ENCODE assay signal across 19 mouse cellular contexts in the genomic region with DNA sequence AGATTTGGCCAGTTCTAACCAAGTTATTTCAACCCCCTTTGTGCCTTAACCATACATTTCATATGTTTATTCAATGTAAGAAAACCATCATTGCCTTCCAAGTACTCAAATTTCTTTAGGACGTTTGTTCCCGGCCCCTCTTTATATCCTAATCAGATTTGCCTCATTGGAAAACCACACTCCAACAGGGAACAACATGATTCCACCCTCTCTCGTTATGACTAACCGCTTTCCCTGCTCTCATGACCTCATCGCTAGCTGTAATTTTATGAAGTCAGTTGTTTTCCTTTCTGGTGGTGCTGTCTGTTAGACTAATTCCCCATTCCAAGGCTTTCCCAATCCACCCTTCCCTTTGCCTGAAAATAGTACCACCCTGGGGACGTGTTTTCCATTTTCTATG.
DNase-seq lines count a peak whose midpoint lies in the region; ATAC-seq and TF ChIP-seq lines count a peak whose summit lies in the region.
"Had no signal": no experiment of that assay in that cellular context is flagged by ENCODE, and none has a peak within 500 bp of the region (broad histone marks: within the 10 kb centered on the region; RNA-seq: fewer than 3 reads in every experiment).

No protein-coding gene starts in this region.

- WGBS in embryonic facial prominence, embryonic 14.5 days = 43% methylated on average over 6 of the region's 6 CpGs
- WGBS in embryonic facial prominence, embryonic 15.5 days = 48% methylated on average over 6 of the region's 6 CpGs

- intact Hi-C loops in gastrocnemius, adult 2 months (cut with DNase I) = no loop called here

- no peak overlapping the region for H3K4me3 ChIP-seq in gastrocnemius, adult 2 months
- no peak overlapping the region for H3K4me3 ChIP-seq in embryonic facial prominence, embryonic 14.5 days (ENCODE audit: low read depth, low read length)
- H3K4me3 ChIP-seq in embryonic facial prominence, embryonic 15.5 days (replicated peaks) = no peak overlapping the region
- no peak overlapping the region for H3K4me3 ChIP-seq in myocyte
- H3K4me3 ChIP-seq: forebrain, embryonic 12.5 days; heart, embryonic 12.5 days; hindbrain, embryonic 10.5 days; intestine, embryonic 15.5 days had no signal

- no peak overlapping the region for H3K4me2 ChIP-seq in embryonic facial prominence, embryonic 14.5 days (ENCODE audit: low read depth, low read length)
- no peak overlapping the region for H3K4me2 ChIP-seq in embryonic facial prominence, embryonic 15.5 days (replicated peaks)
- H3K4me2 ChIP-seq in myocyte (ENCODE audit: low read depth) = peak overlapping the region; percentile 55
- H3K4me2 ChIP-seq: forebrain, embryonic 12.5 days; heart, embryonic 12.5 days; hindbrain, embryonic 14.5 days; intestine, embryonic 15.5 days had no signal

- peak overlapping the region; percentile 5; the same call in 1 of the 2 replicates for H3K27ac ChIP-seq in gastrocnemius, adult 2 months
- H3K27ac ChIP-seq in embryonic facial prominence, embryonic 14.5 days (replicated peaks; ENCODE audit: low read depth, low read length) = no peak overlapping the region; the same call in 1 of the 2 replicates
- no peak overlapping the region for H3K27ac ChIP-seq in embryonic facial prominence, embryonic 15.5 days (replicated peaks)
- H3K27ac ChIP-seq: forebrain, embryonic 12.5 days; hindbrain, embryonic 10.5 days; hindbrain, embryonic 14.5 days; intestine, embryonic 15.5 days had no signal

- no peak overlapping the region for H3K9ac ChIP-seq in embryonic facial prominence, embryonic 14.5 days (ENCODE audit: low read depth, low read length)
- H3K9ac ChIP-seq in embryonic facial prominence, embryonic 15.5 days = no peak overlapping the region
- H3K9ac ChIP-seq: forebrain, embryonic 12.5 days; heart, embryonic 12.5 days; hindbrain, embryonic 14.5 days; intestine, embryonic 15.5 days had no signal

- no peak overlapping the region for H3ac ChIP-seq in myocyte (ENCODE audit: control insufficient read depth, insufficient read length)

- TF ChIP-seq CTCF in gastrocnemius, adult 2 months (IDR thresholded peaks at IDR 0.05) = no peak

- TF ChIP-seq POLR2A in myocyte (IDR thresholded peaks at IDR 0.05; ENCODE audit: insufficient read length, low read depth) = no peak

- no peaks in the 10 kb centered on the region for H3K9me3 ChIP-seq in embryonic facial prominence, embryonic 14.5 days (ENCODE audit: control insufficient read depth, low read length)
- H3K9me3 ChIP-seq in embryonic facial prominence, embryonic 15.5 days (replicated peaks) = no peaks in the 10 kb centered on the region
- H3K9me3 ChIP-seq: forebrain, embryonic 12.5 days; heart, embryonic 12.5 days; hindbrain, embryonic 10.5 days; intestine, embryonic 15.5 days had no signal

- no peaks in the 10 kb centered on the region for H3K4me1 ChIP-seq in embryonic facial prominence, embryonic 14.5 days (ENCODE audit: control insufficient read depth, insufficient read depth, low read length)
- H3K4me1 ChIP-seq in embryonic facial prominence, embryonic 15.5 days = no peaks in the 10 kb centered on the region
- H3K4me1 ChIP-seq: forebrain, embryonic 12.5 days; heart, embryonic 12.5 days; hindbrain, embryonic 10.5 days; intestine, embryonic 15.5 days had no signal

- no peaks in the 10 kb centered on the region for H3K27me3 ChIP-seq in embryonic facial prominence, embryonic 14.5 days (replicated peaks; ENCODE audit: control insufficient read depth, insufficient read depth, low read length)
- no peaks in the 10 kb centered on the region for H3K27me3 ChIP-seq in embryonic facial prominence, embryonic 15.5 days
- H3K27me3 ChIP-seq in myocyte (ENCODE audit: control insufficient read depth, insufficient read depth, insufficient read length) = no peaks in the 10 kb centered on the region
- H3K27me3 ChIP-seq: forebrain, embryonic 12.5 days; heart, embryonic 12.5 days; intestine, embryonic 15.5 days had no signal

- peak; percentile 72 for ATAC-seq in embryonic facial prominence, embryonic 14.5 days (ENCODE audit: low read depth)
- peak; percentile 80 for ATAC-seq in embryonic facial prominence, embryonic 15.5 days (ENCODE audit: insufficient number of reproducible peaks, low FRiP score, low TSS enrichment, low read depth)
- ATAC-seq: forebrain, embryonic 16.5 days; intestine, embryonic 15.5 days had no signal

- DNase-seq in gastrocnemius, adult 2 months = no peak
- DNase-seq in gastrocnemius, postnatal 25 days = no peak
- DNase-seq in embryonic facial prominence, embryonic 14.5 days (ENCODE audit: low spot score) = peak; percentile 80
- DNase-seq in natural killer cell, adult 2 months (ENCODE audit: low spot score in 2 of 2) = no peak
- no peak for DNase-seq in frontal cortex, postnatal 10 days (ENCODE audit: low spot score in 2 of 2)
- DNase-seq: adrenal gland, adult 2 months; adrenal gland, postnatal 36 days; cerebellum, adult 2 months; cerebellum, postnatal 10 days; gastrocnemius, postnatal 10 days; kidney, adult 18-20 months had no signal

- H3K36me3 ChIP-seq in embryonic facial prominence, embryonic 14.5 days (ENCODE audit: control insufficient read depth, insufficient read depth, low read length) = no peaks in the 10 kb centered on the region
- H3K36me3 ChIP-seq in embryonic facial prominence, embryonic 15.5 days = no peaks in the 10 kb centered on the region
- H3K36me3 ChIP-seq in myocyte (ENCODE audit: control insufficient read depth, insufficient read depth) = no peaks in the 10 kb centered on the region
- H3K36me3 ChIP-seq: forebrain, embryonic 12.5 days; heart, embryonic 12.5 days; hindbrain, embryonic 10.5 days; intestine, embryonic 15.5 days had no signal

- no peaks in the 10 kb centered on the region for H3K79me2 ChIP-seq in myocyte (ENCODE audit: control insufficient read depth, insufficient read depth)

TF ChIP-seq in myocyte, 11 proteins besides CTCF, POLR2A, EP300 and RAD21:
- no peak for TF ChIP-seq POLR2AphosphoS2 (IDR thresholded peaks at IDR 0.05; ENCODE audit: insufficient read length, low read depth)
- no peak for TF ChIP-seq TCF3 (IDR thresholded peaks at IDR 0.05; ENCODE audit: insufficient read length, low read depth)
- no peak for TF ChIP-seq REST (IDR thresholded peaks at IDR 0.05; ENCODE audit: insufficient read depth, insufficient read length)
- no peak for TF ChIP-seq SRF (IDR thresholded peaks at IDR 0.05; ENCODE audit: control insufficient read depth, insufficient read length, low read depth)
- TF ChIP-seq MYOD1 (IDR thresholded peaks at IDR 0.05; ENCODE audit: control insufficient read depth in 1 of 3, insufficient read length in 2 of 3, low read depth in 2 of 3) = no peak
- TF ChIP-seq MAX (IDR thresholded peaks at IDR 0.05; ENCODE audit: low read depth) = no peak
- TF ChIP-seq USF1 (IDR thresholded peaks at IDR 0.05; ENCODE audit: low read depth) = no peak
- TF ChIP-seq MYOG (IDR thresholded peaks at IDR 0.05; ENCODE audit: control insufficient read depth in 1 of 3, insufficient read depth in 1 of 3, insufficient read length in 2 of 3, low read depth in 2 of 3) = no peak
- no peak for TF ChIP-seq CEBPB (IDR thresholded peaks at IDR 0.05; ENCODE audit: insufficient read depth, poor library complexity, severe bottlenecking)
